Mouse (Mus musculus) induced T-regulatory cell, adult 2 months (primary cell): ENCODE measurements at regions not wholly inside any gene's neighbourhood (a gene's known extent, or its start where the extent isn't known, plus 50 kb on each side); places are given as distances from the start of the nearest gene placed in this dataset.
A peak's percentile ranks its signal among the peaks of the same experiment; 100 is the strongest.

Source experiments
- DNase-seq: peaks from one replicate; pipeline ENCODE4 v3.0.0-alpha.2; 2012; ENCODE audit warnings: low read depth

DNA sequence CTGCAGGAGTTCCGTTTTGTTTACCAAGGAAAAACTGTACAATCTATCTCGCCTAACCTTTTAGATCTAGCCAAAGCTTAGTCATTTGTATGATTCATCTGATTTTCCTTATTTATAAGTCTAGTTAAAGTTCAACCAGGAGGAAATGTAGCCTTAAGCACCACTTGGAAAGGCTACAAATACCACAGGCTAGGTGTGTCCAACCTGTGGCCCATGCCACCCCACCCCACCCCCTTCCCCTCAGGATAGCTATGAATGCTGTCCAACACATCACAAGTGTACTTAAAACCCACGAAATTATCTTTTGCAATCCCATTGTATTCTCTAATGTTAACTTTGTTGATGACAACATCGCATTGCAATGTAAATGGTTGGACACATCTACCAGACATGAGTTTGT, 102.9 kb upstream of the Klf14 start:
- DNase-seq: no peak

DNA sequence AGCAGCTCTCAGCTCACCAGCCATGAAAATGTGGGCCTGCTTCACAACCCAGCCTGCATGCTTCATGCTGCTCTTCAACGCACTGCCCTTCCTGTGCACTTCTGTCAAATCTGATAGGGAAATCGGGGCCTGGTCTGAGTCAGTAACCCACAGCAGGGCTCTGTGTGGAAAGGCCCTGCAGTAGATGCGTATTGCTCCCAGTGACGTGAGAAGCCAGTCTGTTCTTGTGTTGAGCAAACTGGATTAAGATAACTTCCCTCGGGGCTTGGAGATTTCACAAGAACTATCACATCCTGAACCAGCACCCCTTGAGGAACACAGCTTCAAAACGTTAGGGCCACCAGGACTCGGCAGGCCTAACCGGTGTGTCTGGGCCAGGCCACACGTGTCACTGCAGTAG, 106.5 kb upstream of the Klf14 start:
- no peak for DNase-seq

DNA sequence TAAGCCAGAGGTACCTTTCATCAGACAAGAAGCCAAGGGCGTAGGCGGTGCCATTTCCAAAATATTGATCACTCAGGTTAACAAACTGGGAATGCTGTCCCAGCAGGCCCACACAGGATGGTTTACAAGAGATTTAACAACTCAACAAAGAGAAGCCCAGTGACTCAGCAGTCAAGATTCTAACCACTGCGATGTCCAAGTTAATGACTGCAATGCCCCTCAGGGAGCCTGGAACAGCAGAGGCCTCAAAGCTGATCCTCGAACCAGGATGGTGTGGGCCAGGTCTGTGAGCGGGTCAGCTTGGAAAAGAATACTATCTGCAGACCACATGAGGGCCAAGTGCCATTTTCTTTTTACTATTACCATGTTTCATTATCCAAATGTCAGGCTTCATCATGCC, 108.0 kb upstream of the Klf14 start:
- DNase-seq: no peak

DNA sequence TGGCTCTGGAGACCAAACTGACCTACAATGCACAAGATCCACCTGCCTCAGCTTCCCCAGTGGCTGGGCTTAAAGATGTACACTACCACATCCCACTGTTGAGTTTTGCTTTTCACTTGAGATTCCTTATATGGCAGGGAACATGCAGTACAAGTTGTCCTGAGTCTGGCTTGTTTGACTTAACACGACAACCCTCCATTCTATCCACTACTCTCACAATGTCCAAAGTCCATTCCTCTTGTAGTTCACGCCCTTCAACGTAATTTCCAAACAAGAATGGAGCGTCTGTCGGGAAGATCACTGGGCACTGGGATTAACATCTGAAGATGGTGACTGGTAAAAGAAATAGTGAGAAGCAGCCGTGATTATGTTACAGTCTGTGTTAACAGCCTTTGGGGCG, 108.6 kb upstream of the Klf14 start:
- DNase-seq: no peak

DNA sequence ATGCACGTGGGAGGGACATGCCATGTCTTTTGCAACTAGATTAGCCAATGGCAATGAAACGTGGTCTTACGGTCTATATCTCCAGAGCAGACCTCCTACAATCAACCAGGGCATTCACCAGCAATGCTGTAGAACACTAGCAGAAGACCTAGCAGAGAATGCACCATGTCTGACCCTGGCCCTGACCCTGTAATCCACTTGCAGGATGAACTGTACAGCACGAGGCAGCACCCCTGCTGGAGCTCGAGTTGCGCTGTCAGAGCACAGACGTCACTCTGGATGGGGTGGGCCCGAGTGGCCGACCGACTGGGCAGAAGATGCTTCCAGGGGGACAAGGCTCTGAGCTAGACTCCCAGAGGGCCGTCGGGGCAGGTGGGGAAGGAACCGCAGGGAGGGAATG, 110.4 kb upstream of the Klf14 start:
- DNase-seq: no peak

DNA sequence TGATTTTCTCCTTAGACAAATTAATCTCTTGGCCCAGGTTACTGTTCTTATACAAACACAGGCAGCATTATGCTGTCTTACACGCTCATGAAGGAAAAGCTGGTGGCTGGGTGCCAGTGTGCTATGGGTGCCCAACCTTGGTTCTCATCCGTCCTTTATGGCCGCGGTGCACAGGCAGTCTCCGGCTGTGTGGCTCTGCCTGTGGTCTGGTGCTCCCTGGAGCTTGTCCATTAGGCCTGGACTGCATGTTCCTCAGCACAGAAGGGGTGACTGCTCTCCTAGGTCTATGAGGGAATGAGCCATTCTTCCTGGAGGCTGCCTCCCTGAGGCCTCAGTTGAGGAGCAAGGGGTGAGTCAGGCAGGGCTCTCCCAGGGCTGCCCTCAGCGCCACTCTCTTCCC, 111.7 kb upstream of the Klf14 start:
- no peak for DNase-seq

DNA sequence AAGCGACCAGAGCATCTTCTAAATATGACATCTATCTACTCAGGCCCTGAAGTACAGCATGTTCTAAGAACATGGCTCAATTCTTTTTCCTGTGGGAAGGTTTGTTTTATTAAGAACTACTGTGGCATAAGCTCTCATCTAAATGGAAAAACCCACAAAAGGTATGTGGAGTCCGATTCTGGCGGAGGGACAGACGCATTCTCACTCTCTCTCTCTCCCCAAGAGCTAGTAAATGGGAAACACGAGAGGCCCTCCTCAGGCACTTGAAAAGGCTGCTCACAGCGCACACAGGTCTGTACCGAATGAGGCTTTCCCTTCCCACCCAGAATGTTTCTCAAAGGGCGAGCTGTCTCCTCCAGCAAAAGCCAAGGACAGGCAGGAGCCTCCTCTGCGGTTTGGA, 112.1 kb upstream of the Klf14 start:
- no peak for DNase-seq

DNA sequence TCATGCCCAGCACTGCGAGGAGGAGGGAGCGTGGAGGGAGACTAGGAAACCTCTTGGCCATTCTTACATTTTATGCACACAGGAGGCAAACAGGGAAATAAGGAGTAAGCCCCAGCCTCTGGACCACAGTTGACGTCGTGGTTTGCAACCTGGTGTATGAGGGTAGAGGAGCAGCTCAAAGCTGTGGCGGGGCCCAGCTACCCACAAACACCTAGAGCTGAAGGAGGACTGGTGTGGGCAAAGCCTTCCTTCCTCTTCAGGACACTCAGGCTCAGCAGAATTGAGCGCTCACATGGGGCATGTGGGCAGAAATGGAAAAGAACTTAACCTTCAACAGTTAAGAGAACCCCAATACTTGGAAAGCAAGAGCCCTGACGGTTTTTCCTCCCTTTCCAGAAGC, 113.2 kb upstream of the Klf14 start:
- DNase-seq: peak; percentile 70

DNA sequence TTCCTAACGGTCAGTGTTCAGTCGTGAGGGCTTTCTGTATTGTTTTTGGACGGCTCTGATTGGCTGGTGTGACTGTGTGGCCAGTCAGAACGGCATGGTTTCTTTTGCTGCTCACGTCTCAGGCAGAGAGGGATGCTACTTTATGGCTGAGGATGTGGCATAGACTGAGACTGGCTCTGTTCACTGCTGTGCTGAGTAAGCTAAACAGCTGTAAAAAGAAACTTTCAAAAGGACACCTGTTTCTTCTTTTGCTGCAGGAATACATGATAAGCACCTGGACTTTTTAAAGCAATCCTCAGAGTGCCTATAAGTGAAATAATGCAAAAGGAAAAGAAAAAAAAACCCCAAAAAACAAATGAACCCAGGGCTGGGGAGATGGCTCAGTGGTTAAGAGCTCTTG, 113.7 kb upstream of the Klf14 start:
- DNase-seq: peak; percentile 64

DNA sequence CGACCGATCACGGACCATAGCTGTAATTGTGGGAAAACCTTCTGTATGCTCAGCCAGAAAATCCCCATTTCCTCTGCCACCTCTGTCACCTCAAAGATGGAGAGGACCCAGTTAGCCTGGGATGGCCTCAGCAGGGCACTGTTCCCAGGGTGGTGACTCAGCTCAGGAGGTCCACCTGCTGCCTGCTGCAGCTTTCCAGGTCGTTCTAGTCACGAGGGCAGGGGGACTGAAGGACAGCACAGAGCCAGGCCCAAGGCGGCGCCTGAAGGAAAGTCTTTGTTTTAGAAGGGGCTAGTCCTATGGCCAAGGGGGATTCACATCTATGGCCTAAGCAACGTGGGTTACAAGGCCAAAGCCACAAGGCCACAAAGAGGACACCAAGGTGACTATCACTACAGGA, 114.5 kb upstream of the Klf14 start:
- no peak for DNase-seq

DNA sequence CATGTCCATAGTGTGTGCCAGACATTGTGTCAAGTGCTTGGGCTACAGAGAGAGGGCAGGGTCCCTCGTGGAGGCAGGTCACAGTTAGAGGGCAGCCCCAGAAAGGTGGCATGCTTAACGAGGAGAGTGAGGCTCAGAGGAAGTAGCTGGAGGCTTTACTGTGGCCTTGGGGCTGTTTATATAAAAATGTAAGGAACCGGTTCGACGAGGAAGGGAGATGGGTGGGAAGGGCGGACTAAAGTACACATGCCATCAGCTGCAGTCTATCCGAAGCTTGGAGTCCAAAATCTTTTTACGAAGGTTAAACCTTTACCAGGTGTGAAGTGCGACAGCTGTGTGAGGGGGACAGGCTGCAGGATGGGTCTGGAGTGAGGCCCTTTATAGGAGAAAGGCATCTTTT, 115.5 kb upstream of the Klf14 start:
- no peak for DNase-seq

DNA sequence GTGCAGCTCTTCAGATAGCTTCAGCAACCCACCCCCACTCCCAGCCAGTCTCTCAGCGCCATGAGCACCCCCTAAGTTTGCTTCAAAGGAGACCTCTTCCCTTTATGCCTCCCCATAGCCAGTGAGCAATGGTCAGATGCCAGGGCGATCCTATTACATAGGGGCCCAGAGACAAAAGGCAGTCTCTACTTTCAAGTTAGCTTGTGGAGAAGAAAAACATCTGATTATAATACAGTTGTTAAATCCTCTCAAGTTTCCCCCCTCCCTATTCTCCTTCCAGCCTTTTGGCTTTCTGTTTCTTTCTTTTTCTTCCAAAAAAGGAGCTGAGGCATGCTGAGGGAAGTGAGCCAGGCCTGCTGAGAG, 116.3 kb upstream of the Klf14 start:
- no peak for DNase-seq

DNA sequence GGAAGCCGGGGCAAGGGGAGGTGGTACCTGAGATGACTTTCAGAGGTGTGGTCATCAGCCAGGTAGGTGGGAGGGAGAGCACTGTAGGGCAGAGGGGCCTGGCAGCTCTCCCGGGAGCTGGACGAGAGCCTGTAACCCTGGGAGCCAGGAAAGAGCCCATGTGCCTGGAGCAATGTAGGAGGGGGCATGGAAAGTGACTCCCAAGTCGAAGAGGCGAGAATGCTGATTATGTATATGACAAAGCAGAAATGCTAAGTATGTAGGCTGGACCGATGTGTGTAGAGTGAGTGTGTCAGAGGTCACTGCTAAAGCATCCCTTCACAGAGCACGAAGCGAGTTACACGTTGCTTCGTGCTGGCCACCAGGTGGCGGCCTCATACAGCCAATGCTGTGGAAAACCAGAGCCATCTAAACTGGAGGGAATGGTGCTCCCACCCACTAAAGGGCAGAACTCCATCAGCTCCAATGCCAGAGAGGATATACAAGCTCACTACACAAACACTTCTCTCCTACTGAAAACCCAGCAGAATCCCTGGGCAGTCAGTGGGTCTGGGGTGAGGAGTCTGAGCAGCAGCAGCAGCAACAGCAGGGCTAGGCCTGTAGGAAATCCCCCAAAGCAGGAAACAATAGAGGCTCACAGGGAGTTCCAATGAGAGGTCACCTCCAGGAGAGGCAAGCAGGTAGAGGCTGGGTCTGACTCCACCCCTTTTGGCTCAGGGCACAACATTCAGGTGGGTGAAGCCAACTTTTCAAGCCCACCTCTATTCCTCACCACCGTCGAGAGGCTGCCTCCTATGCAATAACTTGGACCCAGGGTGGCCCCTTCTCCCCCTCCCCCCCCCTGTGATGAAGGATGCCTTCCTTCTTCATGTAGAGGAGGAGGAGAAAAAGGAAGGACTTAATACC, 116.9 kb upstream of the Klf14 start:
- DNase-seq: peak; percentile 83

DNA sequence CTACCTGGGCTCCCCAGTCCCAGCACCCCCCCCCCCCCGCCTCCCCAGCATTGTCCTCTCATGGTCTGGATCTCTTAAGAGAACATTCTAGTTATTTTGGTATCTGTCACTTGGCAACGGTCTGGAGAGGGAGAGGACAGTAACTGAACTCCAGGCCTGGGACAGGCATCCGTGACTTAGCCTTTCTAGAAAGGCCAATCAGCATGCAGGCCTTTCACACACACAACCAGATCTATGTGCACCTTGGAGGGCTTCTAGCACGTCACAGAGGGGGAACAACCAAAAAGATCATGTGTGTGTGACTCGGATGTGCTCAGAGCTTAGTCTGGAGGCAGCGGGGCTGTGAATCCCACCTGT, 117.6 kb upstream of the Klf14 start:
- DNase-seq: peak; percentile 39

DNA sequence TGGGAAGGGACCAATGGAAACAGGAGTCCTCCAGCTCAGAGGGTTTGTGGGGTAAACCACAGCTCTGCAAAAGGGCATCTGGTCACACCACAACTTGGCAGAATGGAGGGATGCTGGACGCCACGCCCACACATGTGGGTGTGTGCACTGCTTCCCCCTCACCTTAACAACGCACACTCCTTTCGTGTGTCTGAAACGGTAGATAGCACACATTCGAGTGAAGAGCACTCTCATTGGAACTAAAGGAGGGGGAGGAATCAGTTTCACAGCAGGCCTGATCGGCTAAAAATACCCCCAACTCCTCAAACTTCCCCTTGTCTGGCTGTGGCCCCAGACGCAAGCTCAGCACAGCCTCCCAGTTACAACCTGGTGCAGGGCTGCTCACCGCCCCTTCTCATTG, 118.3 kb upstream of the Klf14 start:
- DNase-seq: peak; percentile 65

DNA sequence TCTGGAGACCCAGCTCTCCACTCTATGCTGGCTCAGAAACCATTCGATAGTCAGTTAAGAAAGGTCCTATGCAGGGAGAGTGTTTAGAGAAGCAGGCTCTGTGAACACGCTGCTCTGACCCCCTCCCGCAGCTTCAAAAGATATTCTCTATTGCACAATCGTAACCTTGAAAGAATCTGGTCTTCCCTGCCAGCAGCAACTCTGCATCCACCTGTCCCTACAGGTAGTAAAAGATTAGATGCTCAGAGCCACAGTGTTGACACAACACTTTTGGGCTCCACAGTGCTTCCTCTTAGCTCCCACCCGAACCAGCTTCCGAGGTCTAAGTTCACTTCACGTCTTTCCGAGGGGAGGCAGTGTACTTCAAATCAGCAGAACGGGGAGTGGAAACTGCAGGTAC, 118.9 kb upstream of the Klf14 start:
- peak; percentile 47 for DNase-seq

DNA sequence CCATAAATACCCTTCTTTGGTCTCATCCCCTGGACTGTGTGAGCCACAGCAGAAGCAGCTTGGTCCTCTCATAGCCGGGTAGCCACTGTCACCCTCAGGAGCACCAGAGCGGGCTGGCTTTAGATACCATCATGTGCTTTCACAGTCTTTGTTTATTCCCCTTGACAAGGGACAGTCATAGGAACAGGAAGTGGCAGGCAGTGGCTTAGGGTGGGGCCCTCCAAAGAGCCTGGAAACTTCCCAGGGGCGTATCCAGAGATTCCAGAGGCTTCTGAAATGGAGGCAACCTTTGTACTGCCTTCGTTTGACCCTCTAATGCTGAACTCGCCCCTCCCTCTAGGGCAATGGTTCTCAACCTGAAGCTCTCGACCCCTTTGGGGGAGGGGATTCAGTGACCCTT, 119.5 kb upstream of the Klf14 start:
- DNase-seq: peak; percentile 67

DNA sequence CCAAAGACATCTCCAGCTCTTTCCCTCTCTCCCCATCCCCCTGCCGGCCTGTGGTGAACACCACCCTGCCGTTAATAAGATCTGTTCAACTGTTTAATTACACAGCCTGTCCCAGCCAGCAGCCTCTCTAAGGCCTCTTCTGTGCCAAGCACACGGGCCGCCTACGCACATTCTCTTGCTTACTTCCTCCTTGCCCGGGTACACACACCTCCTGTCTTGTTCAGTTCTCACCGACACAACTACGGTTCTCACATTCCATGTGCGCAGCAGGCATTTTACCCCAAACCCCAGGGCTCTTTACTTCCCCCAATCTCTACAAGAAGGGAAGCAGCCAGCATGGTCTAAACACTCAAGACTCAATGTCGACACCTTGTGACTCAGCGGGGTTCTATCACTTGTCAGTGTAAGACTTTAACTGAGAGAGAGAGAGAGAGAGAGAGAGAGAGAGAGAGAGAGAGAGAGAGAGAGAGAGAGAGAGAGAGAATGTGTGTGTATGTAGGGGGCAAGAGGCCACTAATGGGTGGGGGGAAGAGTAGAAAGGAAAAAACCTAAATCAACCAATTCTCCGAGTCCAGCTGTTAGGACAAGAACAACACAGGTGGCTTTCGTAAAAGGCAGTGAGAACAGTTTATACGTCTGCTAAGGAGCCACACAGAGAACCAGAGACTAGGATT, 120.8 kb upstream of the Klf14 start:
- DNase-seq: peak; percentile 85

DNA sequence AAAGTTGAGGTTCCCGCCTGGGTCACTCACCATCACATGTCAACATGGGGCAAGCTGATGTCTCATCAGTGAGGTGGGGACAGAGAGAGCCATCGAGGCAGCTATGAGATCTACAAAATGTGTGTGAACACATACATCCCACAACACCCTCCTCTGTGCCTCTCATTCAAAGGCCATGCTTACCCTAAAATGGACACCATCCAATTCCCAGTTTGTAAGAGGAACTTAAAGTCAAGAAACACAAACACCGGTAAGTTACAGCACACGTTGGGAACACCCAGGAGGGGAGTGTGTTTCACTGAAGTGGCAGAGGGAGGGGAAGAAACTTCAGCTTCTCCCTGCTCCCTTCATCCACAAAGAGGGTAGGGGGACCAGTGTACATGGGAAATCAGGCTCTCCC, 121.4 kb upstream of the Klf14 start:
- no peak for DNase-seq

DNA sequence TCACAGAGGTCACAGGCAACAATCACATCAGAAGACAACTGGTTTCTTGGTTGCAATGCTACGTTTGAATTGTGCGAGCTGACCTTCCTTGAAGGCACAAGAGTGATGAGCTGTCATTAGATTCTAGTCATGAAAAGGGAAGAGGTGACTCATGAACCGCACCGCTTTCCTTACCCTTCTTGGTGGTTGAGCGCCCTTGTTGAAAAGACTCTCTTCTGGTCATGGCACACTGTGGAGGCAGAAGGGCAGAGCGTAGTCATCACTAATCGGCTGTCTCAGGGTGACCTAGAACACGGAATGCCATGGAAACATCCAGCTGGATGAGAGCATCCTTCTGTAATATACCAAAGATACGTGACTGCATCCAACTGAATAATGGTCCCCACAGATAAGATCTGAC, 121.8 kb upstream of the Klf14 start:
- peak; percentile 73 for DNase-seq

DNA sequence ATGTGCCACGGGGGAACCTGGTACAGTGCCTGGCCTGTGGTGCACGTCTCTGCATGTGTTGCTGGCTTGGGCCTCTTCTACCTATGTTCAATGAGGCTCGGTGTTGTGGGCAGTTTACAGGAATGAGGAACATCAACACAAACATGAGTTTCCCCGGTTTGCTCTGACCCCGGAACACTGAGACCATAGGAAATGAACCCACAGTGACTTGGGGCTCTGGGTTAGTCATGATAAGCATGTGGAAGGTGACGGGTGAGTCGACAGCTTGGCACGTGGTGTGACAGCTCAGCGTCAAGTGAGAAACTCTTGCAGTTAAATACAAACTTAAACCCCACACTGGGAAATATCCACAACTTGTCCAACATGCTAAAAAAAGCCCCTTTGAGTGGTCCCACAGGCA, 122.4 kb upstream of the Klf14 start:
- peak; percentile 73 for DNase-seq

DNA sequence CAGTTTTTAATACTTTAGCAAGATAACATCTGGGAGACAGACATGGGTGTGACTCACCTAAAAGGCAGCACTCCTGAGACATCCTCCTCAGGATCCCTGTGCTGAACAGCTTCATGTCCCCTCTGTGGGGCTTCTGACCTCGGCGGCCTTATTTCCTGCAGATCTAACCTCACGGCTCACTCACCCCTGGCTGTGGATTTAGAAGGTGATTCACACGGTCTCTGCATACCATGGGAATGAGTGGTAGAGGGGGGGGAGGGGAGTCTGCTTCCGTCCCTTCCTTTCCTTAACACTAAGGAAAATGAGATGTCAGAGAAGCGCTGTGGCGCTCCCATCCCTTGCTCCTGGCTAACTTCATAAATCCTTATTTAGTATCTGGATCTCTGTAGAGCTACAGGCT, 123.1 kb upstream of the Klf14 start:
- DNase-seq: peak; percentile 33

DNA sequence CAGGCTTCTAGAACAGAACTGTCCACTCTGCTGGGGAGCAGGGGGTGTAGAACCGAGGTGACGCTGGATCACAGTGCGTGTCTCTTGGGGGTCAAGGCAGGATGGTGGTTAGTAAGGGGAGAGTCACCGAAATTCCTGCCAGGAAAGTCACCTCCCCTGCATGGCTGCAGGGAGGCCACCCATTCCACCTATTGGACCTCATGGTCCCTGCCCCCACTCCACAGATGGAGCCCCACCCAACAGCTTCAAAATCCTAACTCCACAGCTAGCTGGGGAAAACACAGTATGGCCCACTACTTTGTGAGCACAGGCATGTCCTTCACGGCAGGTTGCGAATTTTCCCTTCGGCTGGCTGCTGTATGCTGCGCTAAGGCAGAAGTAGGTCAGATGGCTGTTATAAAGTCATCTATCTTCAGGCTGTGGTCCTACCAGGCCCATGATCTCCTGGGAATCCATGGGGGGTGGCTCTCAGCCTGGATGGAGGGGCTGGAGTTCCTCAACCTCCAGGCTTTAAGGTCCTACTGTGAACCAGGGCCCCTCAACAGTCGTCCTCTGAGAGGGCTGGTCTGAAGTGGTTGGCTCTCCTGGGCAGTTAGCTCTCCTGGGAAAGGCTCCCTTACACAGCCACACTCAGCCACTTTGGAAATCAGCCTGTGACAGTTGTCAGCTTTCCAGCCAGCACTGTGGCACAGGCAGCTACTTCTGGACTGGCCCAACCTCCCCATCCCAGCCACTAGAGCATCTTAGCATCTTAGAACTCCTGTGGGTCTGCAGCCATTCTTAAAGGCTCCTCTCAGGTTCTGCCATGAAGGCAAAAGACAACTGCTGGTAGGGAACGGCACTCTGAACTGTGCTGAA, 124.0 kb upstream of the Klf14 start:
- DNase-seq: no peak
